Mouse (Mus musculus) CD4-positive, CD25-positive, alpha-beta regulatory T cell (primary cell): ENCODE results near the gene Lrrc10b. TPM values are rescaled to one million over a fixed set of nuclear protein-coding genes. Genes with fewer than 3 reads are reported as not detected.

Experiments used
- polyA plus RNA-seq: library from polyadenylated mRNA; unstranded; fragments of 100-300 nt; shearing (Covaris generic); gene quantifications from one replicate; pipeline ENCODE4 v1.2.1, GENCODE M21; 2017

Lrrc10b gene
- polyA plus RNA-seq, result not detected

GRCm38 (mm10) chr19:10456752-10457483 is at the start of gene Lrrc10b:
Lrrc10b (minus strand) TSS chr19:10457473.

DNA sequence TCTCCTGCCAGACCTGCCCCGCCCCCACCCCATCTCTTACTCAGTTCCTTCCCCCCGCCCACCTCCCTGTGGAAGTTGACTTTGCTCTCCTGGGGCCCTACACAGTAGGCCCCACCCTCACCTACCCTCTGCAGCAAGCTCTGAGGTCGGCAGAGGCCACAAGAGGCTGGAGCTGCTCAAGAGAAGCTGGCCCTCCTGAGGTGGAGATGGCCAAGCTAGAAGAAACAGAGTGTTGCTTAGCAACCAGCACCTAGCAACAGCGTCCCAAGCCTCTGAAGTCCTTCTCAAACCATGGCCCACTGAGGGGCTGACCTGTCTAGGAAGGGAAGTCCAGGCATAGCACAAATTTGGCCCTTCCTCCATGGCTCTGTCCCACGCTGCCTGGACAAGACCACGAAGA is 25.4 kb upstream of the Lrrc10b start, which contains the start of gene Ppp1r32:
TSS of gene Ppp1r32 (minus strand) at position 226 of the 400 bp plus-strand sequence.

Other genes with a start within 250 kb of the Lrrc10b start
- gene Myrf, start 216.7 kb downstream of the Lrrc10b start, polyA plus RNA-seq, result 0.07 TPM
- gene Dagla, start 152.6 kb downstream of the Lrrc10b start, polyA plus RNA-seq, result 0.10 TPM
- 0.05 TPM for gene Syt7, start 68.4 kb downstream of the Lrrc10b start, polyA plus RNA-seq
- 0.26 TPM for gene Ppp1r32, start 25.5 kb upstream of the Lrrc10b start, polyA plus RNA-seq
- 33.2 TPM for gene Cpsf7, start 67.8 kb upstream of the Lrrc10b start, polyA plus RNA-seq
- gene Sdhaf2, start 68.7 kb upstream of the Lrrc10b start, polyA plus RNA-seq, result 86.7 TPM
- 9.6 TPM for gene Tmem216, start 98.8 kb upstream of the Lrrc10b start, polyA plus RNA-seq
- gene Cyb561a3, start 119.7 kb upstream of the Lrrc10b start, polyA plus RNA-seq, result 42.7 TPM
- gene Tmem138, start 119.9 kb upstream of the Lrrc10b start, polyA plus RNA-seq, result 19.3 TPM
- gene Ddb1, start 147.9 kb upstream of the Lrrc10b start, polyA plus RNA-seq, result 165 TPM
- gene Tkfc, start 148.2 kb upstream of the Lrrc10b start, polyA plus RNA-seq, result 9.3 TPM
- not detected for gene Vwce, start 176.7 kb upstream of the Lrrc10b start, polyA plus RNA-seq
- gene Pga5, start 220.6 kb upstream of the Lrrc10b start, polyA plus RNA-seq, result not detected
- 24.2 TPM for gene Vps37c, start 231.3 kb upstream of the Lrrc10b start, polyA plus RNA-seq